Mouse (Mus musculus) MEL (cell line): ENCODE measurements at regions not wholly inside any gene's neighbourhood (a gene's known extent, or its start where the extent isn't known, plus 50 kb on each side); places are given as distances from the start of the nearest gene placed in this dataset.

Experiments
- CTCF ChIP-seq, 3 experiments: IDR thresholded peaks in 2 of 3; conservative IDR thresholded peaks in 1 of 3; 2 replicates each; pipeline ENCODE4 v1.5.1; 2011 to 2012; ENCODE audit warnings: low read length in 3 of 3, low read depth in 2 of 3, mild to moderate bottlenecking in 2 of 3, improper control_type of control experiment in 1 of 3, inconsistent platforms in 1 of 3, mixed read lengths in 1 of 3, moderate library complexity in 1 of 3; ENCODE audit not compliant: control insufficient read depth in 1 of 3, insufficient read depth in 1 of 3, poor library complexity in 1 of 3, severe bottlenecking in 1 of 3
- ETS1 ChIP-seq: IDR thresholded peaks from 2 replicates; pipeline ENCODE4 v1.6.1; 2012; ENCODE audit warnings: low read depth, mild to moderate bottlenecking, inconsistent platforms, low read length, improper control_type of control experiment, moderate library complexity
- POLR2A ChIP-seq, 2 experiments: IDR thresholded peaks; 2 replicates each; pipeline ENCODE4 v1.6.1; 2011 to 2012; ENCODE audit warnings: low read length in 2 of 2, mild to moderate bottlenecking in 2 of 2, control low read depth in 1 of 2, improper control_type of control experiment in 1 of 2, low read depth in 1 of 2, moderate library complexity in 1 of 2; ENCODE audit not compliant: control insufficient read depth in 1 of 2, insufficient read depth in 1 of 2, poor library complexity in 1 of 2
- POLR2AphosphoS5 ChIP-seq: IDR thresholded peaks from 2 replicates; pipeline ENCODE4 v1.6.1; 2012; ENCODE audit warnings: low read depth, borderline replicate concordance, mild to moderate bottlenecking, inconsistent platforms, low read length, moderate library complexity, mixed read lengths
- TAL1 ChIP-seq: IDR thresholded peaks from 2 replicates; pipeline ENCODE4 v1.6.1; 2012; ENCODE audit warnings: mild to moderate bottlenecking, inconsistent platforms, low read length, moderate library complexity, mixed read lengths
- ZKSCAN1 ChIP-seq: IDR thresholded peaks from 2 replicates; pipeline ENCODE4 v1.6.1; 2012; ENCODE audit warnings: low read depth, mild to moderate bottlenecking, inconsistent platforms, low read length, improper control_type of control experiment, moderate library complexity
- ZNF384 ChIP-seq: IDR thresholded peaks from 2 replicates; pipeline ENCODE4 v1.6.1; 2012; ENCODE audit warnings: low read depth, mild to moderate bottlenecking, inconsistent platforms, low read length, improper control_type of control experiment

- TF ChIP-seq CTCF (IDR thresholded peaks at IDR 0.05 in 2 of 3, conservative IDR thresholded peaks at IDR 0.05 in 1 of 3; ENCODE audit: control insufficient read depth in 1 of 3, insufficient read depth in 1 of 3, low read depth in 2 of 3, low read length in 3 of 3, poor library complexity in 1 of 3, severe bottlenecking in 1 of 3), result no peak
- TF ChIP-seq ZKSCAN1, result no peak
- TF ChIP-seq POLR2AphosphoS5, result no peak
- TF ChIP-seq POLR2A (IDR thresholded peaks at IDR 0.05; ENCODE audit: control insufficient read depth in 1 of 2, insufficient read depth in 1 of 2, low read depth in 1 of 2, low read length in 2 of 2, poor library complexity in 1 of 2), result no peak
- no peak for TF ChIP-seq ETS1
- no peak for TF ChIP-seq ZNF384
- no peak for TF ChIP-seq TAL1
Measured at GRCm38 (mm10) chr11:50527923-50528322, 74.0 kb upstream of the Adamts2 start.
